Mouse (Mus musculus) liver, embryonic 14.5 days (tissue): ENCODE measurements at regions not wholly inside any gene's neighbourhood (a gene's known extent, or its start where the extent isn't known, plus 50 kb on each side); places are given as distances from the start of the nearest gene placed in this dataset.

Experiments used
- CTCF ChIP-seq: IDR thresholded peaks from 2 replicates; pipeline ENCODE4 v1.5.1; 2016; ENCODE audit warnings: antibody characterized with exemption, low read depth, control low read depth
- EP300 ChIP-seq: IDR thresholded peaks from 2 replicates; pipeline ENCODE4 v1.6.1; 2016; ENCODE audit warnings: antibody characterized with exemption, low read depth

- TF ChIP-seq EP300 (no peak), CTCF (no peak)
Observed at GRCm38 (mm10) chr1:137947900-137948299, 227.6 kb downstream of the Ptprc start.
